Mouse (Mus musculus) intestine, embryonic 16.5 days (tissue): Measurements from ENCODE around the gene Gm20388. TPM values are rescaled to one million over a fixed set of nuclear protein-coding genes. Genes with fewer than 3 reads are reported as not detected.

ENCODE experiments used
- ATAC-seq: fragments of 200-750 bp; cut with Nextera tagmentation; 2 replicates; pipeline ENCODE4 v1.8.0; 2017; ENCODE audit warnings: moderate TSS enrichment, moderate library complexity
- H3K27ac ChIP-seq: fragments of 300-500 bp; sonication (generic); 2 replicates; pipeline ENCODE4 v1.5.1; 2014; ENCODE audit warnings: mild to moderate bottlenecking, low read length
- H3K27me3 ChIP-seq: fragments of 300-500 bp; sonication (generic); replicated peaks from 2 replicates; pipeline ENCODE4 v1.6.1; 2014; ENCODE audit warnings: low read length, control low read depth, mixed read lengths; ENCODE audit not compliant: control insufficient read depth, insufficient read depth
- H3K36me3 ChIP-seq: fragments of 300-500 bp; sonication (generic); 2 replicates; pipeline ENCODE4 v1.6.1; 2014; ENCODE audit warnings: low read length, control low read depth; ENCODE audit not compliant: control insufficient read depth, insufficient read depth
- H3K4me1 ChIP-seq: fragments of 300-500 bp; sonication (generic); 2 replicates; pipeline ENCODE4 v1.6.1; 2014; ENCODE audit warnings: low read length, control low read depth, mixed read lengths; ENCODE audit not compliant: control insufficient read depth, insufficient read depth
- H3K4me2 ChIP-seq: fragments of 300-500 bp; sonication (generic); 2 replicates; pipeline ENCODE4 v1.6.1; 2014; ENCODE audit warnings: low read depth, low read length, control low read depth
- H3K4me3 ChIP-seq: fragments of 300-500 bp; sonication (generic); 2 replicates; pipeline ENCODE4 v1.5.1; 2014; ENCODE audit warnings: mild to moderate bottlenecking, low read length
- H3K9ac ChIP-seq: fragments of 300-500 bp; sonication (generic); 2 replicates; pipeline ENCODE4 v1.6.1; 2014; ENCODE audit warnings: low read depth, low read length
- H3K9me3 ChIP-seq: fragments of 300-500 bp; sonication (generic); 2 replicates; pipeline ENCODE4 v1.6.1; 2016; ENCODE audit warnings: low read length, control low read depth; ENCODE audit not compliant: control insufficient read depth
- WGBS: fragments of 180-500 bp; shearing (Covaris S2); extraction: QIAGEN DNeasy Blood & Tissue Kit; methylation state at CpG from one replicate; pipeline ENCODE4 v1.1.7; 2014; 5-methylcytosine and 5-hydroxymethylcytosine counted together
- polyA plus RNA-seq: library from polyadenylated mRNA; unstranded; fragments of >200 nt; fragmentation: Nextera tagmentation; extraction: Ambion mirVana; gene quantifications from 2 replicates; pipeline ENCODE4 v1.2.1, GENCODE M21; 2015

The Gm20388 gene
- polyA plus RNA-seq, 1 experiment from 2014 or later, result 5.8 TPM

DNA sequence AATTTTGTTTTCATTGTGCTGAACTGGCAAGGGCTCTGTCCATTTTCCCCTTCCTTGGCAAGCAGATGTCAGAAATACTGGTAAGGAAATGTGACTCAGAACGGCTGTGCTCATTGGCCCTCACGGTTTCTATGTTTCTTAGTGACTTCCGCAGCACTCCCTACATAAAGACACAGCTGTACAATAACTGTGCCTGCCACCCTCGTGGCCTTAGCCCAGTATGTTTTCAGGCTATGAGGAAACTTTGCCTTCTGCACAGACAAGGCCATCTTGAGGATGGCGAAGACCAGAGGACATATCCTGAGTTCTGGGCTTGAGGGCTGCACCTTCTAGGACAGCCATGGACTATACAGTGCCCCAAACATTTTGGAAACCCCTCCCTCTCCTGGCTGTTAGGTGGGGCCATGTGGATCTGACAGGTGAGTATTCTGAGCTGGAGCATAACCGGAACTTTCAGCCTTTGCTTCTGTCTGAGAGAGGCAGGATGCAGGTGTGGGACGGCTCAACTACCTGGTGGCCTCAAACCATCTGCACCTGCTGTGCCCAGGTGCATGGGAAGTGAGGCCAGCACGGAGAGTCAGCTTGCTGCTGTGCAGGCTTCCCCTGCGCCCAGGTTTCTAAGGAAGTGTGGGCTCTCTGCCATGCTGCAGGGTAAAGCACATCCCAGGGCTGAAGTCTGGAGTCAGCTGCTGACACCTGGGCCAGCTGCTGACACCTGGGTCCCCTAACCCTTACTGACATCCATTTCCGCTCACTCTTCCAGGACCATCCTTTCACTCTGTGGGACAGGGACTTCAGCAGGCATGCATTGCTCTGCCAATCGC, 4146.4 kb downstream of the Gm20388 start:
- no peaks in the 10 kb centered on the region for H3K27me3 ChIP-seq
- H3K9ac ChIP-seq, result no peak overlapping the region
- no peaks in the 10 kb centered on the region for H3K9me3 ChIP-seq
- no peaks in the 10 kb centered on the region for H3K36me3 ChIP-seq
- no peak overlapping the region for H3K4me3 ChIP-seq
- ATAC-seq, result no peak
- H3K4me1 ChIP-seq, result no peaks in the 10 kb centered on the region
- WGBS, result 77% methylated on average over 11 of the region's 11 CpGs
- H3K27ac ChIP-seq, result no peak overlapping the region
- no peak overlapping the region for H3K4me2 ChIP-seq

DNA sequence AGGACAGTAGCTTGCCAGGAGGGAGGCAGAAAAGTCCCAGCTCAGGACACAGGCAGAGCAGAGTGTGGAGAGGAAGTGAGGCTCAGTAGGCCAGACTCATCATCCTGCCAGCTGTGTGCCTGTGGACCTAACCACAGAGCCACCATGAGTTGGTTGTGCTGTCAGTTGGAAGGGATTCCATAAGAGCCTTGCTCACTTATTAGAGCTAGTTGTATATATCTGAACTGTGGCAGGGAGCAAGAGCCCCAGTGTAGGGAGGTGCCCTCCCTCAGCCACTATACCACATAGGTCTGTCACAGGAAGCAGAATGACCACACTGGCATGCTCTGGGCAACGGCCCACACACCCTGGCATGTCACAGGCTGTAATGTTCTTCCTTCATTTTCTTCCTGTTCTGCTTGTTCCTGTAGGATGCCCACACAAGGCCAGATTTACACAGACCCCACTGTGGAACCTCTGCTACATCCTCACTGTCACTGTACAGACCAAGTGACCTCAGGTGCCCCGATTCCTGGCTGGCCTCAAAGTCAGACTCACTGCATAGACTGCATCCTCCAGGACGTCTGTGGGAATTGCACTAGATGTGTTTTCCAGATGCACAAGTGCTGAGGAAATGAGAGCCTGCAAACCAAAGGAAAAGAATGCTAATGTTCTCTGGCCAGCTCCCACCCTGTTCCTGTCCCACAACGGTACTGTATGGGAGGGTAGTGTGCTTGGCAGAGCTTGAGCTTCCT, 4155.9 kb downstream of the Gm20388 start:
- ATAC-seq, result no peak
- no peaks in the 10 kb centered on the region for H3K4me1 ChIP-seq
- H3K27me3 ChIP-seq, result no peaks in the 10 kb centered on the region
- no peaks in the 10 kb centered on the region for H3K36me3 ChIP-seq
- H3K4me3 ChIP-seq, result no peak overlapping the region
- no peaks in the 10 kb centered on the region for H3K9me3 ChIP-seq
- 49% methylated on average over 4 of the region's 4 CpGs for WGBS
- H3K27ac ChIP-seq, result no peak overlapping the region
- H3K9ac ChIP-seq, result no peak overlapping the region
- H3K4me2 ChIP-seq, result no peak overlapping the region

DNA sequence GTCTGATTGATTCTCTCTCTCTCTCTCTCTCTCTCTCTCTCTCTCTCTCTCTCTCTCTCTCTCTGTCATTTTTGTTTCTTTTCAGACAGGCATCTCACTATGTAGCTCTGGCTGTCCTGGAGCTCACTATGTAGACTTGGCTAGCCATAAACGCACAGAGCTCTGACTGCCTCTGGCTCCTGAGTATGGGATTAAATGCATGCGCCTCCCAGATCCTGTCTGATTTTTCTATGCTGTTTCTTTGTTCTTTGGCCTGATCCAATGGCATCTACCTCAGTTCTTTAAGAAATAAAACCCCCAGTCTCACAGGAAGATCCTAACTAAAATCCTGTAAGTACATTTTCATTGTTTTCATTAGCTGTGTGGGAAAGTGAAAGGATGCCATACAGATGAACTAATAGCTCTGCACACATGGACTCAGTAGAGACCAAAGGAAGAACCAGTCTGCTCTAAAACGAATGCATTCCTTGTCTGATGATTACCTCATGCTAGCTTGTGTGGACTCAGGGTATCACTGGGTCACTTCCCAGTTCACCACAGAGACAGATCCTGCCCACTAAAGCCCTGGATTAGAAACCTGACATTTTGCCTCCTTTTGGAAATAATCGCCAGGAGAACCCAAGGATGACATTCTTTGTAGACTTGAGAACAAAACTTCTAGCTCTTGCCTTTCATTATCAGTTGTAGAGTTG, 4156.6 kb downstream of the Gm20388 start:
- H3K4me3 ChIP-seq, result no peak overlapping the region
- WGBS, result 69% methylated on average over 4 of the region's 4 CpGs
- H3K36me3 ChIP-seq, result no peaks in the 10 kb centered on the region
- H3K4me2 ChIP-seq, result no peak overlapping the region
- no peak overlapping the region for H3K9ac ChIP-seq
- no peaks in the 10 kb centered on the region for H3K4me1 ChIP-seq
- no peak overlapping the region for H3K27ac ChIP-seq
- ATAC-seq, result no peak
- no peaks in the 10 kb centered on the region for H3K27me3 ChIP-seq
- H3K9me3 ChIP-seq, result no peaks in the 10 kb centered on the region

DNA sequence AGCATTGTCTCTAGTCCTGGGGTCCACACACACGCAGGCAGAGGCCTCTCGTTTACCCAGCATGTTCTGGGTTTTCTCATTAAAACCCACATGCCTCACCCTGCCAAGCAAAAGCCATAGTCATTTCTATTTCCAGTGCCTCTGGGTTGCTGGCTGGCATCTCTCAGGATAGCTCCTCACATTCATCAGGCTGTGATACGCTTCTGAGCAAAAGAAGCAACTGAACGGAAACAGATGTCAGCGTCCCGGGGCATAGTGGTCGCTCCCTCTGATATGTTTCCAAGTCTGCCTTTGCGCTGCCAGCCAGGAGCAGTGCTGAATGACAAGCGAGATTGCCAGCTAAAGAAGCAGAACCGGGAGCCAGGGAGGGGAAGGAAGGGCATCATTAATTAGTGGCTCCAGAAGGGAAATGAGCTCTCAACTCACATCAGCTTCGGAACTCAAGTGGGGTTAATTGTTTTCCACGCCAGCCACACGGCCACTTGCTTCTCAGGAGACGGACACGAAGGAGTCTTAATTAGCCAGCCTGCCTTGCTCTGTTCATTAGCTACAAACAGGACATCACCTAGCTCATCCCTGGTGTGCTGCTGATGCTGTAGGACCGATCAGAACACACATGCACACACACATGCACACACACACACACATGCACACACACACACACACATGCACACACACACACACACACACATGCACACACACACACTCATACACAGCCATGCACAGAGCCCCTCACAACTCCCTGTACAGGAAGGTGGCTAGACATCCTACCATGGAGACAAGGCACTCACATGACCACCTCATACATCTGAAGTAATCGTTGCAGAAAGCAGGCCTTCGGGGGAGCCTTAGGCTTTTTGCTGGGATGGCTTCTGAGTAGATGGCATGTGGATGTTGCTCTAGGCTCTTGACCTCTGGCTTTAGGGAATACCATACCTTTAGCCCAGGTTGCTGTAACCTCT, 4160.0 kb downstream of the Gm20388 start:
- Histone ChIP-seq H3K27me3 (no peaks in the 10 kb centered on the region), H3K9ac (no peak overlapping the region), H3K36me3 (no peaks in the 10 kb centered on the region), H3K27ac (no peak overlapping the region), H3K4me1 (no peaks in the 10 kb centered on the region), H3K4me3 (no peak overlapping the region), H3K4me2 (no peak overlapping the region), H3K9me3 (no peaks in the 10 kb centered on the region)
- ATAC-seq, result no peak
- WGBS, result 45% methylated on average over 18 of the region's 18 CpGs

DNA sequence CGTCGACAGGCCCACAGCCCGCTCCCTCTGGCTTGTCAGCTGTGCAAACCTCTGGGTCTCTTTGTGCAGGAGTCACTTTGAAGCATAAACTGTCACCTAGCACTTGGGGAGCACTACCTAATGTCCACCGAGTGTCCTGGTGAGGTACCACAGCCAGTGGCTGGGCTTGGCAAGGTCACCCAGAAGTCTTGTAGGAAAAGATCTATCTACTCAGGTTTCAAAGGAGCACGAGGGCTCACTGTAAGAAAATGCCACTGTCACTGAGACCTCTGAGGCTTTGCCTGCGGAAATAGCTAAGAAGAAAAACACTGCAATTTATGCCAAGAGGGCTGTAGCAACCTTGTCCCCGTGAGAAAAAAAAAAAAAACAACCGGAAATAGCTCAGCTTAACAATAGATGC, 4165.3 kb downstream of the Gm20388 start:
- no peaks in the 10 kb centered on the region; the same call in 1 of the 2 replicates for H3K4me1 ChIP-seq
- no peak overlapping the region for H3K4me3 ChIP-seq
- no peak overlapping the region for H3K4me2 ChIP-seq
- no peak overlapping the region for H3K9ac ChIP-seq
- WGBS, result 61% methylated on average over 8 of the region's 8 CpGs
- no peaks in the 10 kb centered on the region for H3K9me3 ChIP-seq
- H3K27ac ChIP-seq, result no peak overlapping the region
- ATAC-seq, result no peak
- H3K27me3 ChIP-seq, result no peaks in the 10 kb centered on the region
- no peaks in the 10 kb centered on the region for H3K36me3 ChIP-seq

DNA sequence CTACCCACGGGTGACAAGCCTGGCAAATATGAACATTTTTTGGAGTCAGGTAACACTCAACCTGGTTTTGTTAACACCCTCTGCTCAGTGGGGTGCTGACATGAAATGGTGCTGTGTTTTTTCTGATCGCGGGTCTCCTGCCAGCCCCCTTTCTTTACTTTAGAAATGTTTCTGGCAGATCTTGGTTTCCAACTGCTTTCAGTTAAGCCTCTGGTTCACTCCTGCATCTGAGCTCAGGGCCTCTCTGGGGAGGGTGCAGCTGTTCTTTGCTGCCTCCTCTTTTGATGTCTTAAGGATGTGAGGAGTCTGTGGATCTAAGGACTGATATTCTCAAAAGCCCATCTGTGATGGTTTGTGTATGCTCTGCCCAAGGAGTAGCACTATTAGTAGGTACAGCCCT, 4165.8 kb downstream of the Gm20388 start:
- 64% methylated on average over 3 of the region's 3 CpGs for WGBS
- Histone ChIP-seq H3K9me3 (no peaks in the 10 kb centered on the region), H3K4me1 (no peaks in the 10 kb centered on the region; the same call in 1 of the 2 replicates), H3K4me3 (no peak overlapping the region), H3K4me2 (no peak overlapping the region), H3K9ac (no peak overlapping the region), H3K27ac (no peak overlapping the region), H3K36me3 (no peaks in the 10 kb centered on the region), H3K27me3 (no peaks in the 10 kb centered on the region)
- no peak for ATAC-seq

DNA sequence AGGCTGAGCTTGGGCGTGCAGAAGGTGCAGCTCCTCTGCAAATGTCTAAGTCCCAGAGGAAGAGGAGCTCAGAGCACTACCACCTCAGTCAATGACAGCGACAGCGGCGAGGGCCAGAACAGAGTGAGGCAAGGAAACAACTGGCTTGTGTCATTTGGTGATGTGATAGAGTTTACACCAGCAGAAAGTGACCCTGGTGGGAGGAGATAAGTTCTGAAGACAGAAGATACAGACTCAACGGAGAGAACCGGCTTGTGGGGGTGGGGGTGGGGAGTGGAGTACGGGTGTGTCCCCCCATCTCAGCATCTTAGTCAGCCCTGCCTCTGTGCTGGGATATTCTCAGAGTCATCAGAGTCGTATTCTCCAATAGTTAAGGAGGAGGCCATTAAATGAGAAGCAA, 4166.7 kb downstream of the Gm20388 start:
- Histone ChIP-seq H3K27me3 (no peaks in the 10 kb centered on the region), H3K4me1 (no peaks in the 10 kb centered on the region; the same call in 1 of the 2 replicates), H3K9me3 (no peaks in the 10 kb centered on the region), H3K27ac (no peak overlapping the region), H3K4me2 (no peak overlapping the region), H3K9ac (no peak overlapping the region), H3K36me3 (no peaks in the 10 kb centered on the region), H3K4me3 (no peak overlapping the region)
- 72% methylated on average over 8 of the region's 8 CpGs for WGBS
- ATAC-seq, result no peak

DNA sequence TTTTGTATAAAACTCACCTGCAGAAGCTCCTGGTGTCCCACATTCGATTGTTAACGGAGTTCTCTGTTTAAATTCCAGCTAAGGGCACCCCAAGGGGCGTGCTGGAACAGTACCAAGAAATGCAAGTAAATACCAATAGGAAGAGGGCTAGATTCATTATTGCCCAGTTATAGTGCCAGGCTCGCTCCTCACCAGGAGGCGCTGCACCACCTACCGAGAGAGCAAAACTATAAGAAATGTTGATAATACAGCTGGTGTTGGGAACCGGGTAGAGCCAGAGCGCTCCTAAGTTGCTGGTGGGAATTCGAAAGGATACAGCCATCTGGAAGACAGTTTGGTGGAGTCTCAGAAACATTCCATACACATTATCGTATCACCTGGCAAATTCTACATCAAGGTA, 4167.4 kb downstream of the Gm20388 start:
- no peak overlapping the region for H3K27ac ChIP-seq
- H3K4me3 ChIP-seq, result no peak overlapping the region
- H3K36me3 ChIP-seq, result no peaks in the 10 kb centered on the region
- no peaks in the 10 kb centered on the region for H3K9me3 ChIP-seq
- H3K9ac ChIP-seq, result no peak overlapping the region
- no peak overlapping the region for H3K4me2 ChIP-seq
- ATAC-seq, result no peak
- 77% methylated on average over 10 of the region's 10 CpGs for WGBS
- H3K4me1 ChIP-seq, result no peaks in the 10 kb centered on the region; the same call in 1 of the 2 replicates
- H3K27me3 ChIP-seq, result no peaks in the 10 kb centered on the region
